17 mouse cellular contexts compared by ENCODE assay signal in the genomic region with DNA sequence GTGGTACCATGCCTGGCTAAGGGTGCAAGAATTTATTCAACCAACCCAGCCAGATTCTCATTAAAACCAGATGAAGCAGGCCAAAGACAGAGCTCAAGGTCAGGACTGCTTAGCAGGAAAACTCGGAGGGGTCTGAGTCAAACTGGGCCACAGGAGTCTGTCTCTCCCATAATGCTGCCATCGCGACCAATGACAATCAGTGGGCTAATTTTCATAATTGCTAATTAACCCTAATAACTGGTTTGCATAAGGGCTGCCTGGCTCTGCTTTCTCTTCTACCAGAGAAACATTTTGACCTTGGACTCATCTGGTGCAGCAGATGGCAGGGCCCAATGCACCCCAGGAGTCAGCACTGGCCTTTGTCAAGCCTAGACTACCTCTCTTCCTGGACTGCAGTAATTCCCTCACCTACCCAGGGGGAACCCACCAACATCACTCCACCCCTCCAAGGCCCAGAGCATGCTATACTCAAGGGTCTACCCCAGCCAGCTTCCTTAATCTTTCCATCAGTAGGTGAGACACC.
A peak's percentile ranks its signal among the peaks of the same experiment; 100 is the strongest.
DNase-seq lines count a peak whose midpoint lies in the region; ATAC-seq lines count a peak whose summit lies in the region.
"Had no signal": no experiment of that assay in that cellular context is flagged by ENCODE, and none has a peak within 500 bp of the region (broad histone marks: within the 10 kb centered on the region; RNA-seq: fewer than 3 reads in every experiment).

No protein-coding gene starts in this region.

- H3K4me3 ChIP-seq in hindbrain, embryonic 12.5 days: no peak overlapping the region
- no peak overlapping the region for H3K4me3 ChIP-seq in hindbrain, embryonic 10.5 days
- no peak overlapping the region for H3K4me3 ChIP-seq in midbrain, embryonic 13.5 days (replicated peaks)
- no peak overlapping the region for H3K4me3 ChIP-seq in midbrain, embryonic 15.5 days
- H3K4me3 ChIP-seq: gastrocnemius, adult 2 months; heart, adult 2 months; limb, embryonic 15.5 days had no signal

- H3K27ac ChIP-seq in hindbrain, embryonic 12.5 days: no peak overlapping the region
- H3K27ac ChIP-seq in hindbrain, embryonic 10.5 days: no peak overlapping the region
- peak overlapping the region; percentile 61; the same call in 1 of the 2 replicates for H3K27ac ChIP-seq in midbrain, embryonic 13.5 days
- H3K27ac ChIP-seq in midbrain, embryonic 15.5 days: no peak overlapping the region
- H3K27ac ChIP-seq: gastrocnemius, adult 2 months; heart, adult 2 months; limb, embryonic 15.5 days; stomach, postnatal 0 days had no signal

- no peak overlapping the region for H3K4me2 ChIP-seq in hindbrain, embryonic 12.5 days (replicated peaks)
- H3K4me2 ChIP-seq in midbrain, embryonic 13.5 days (replicated peaks): no peak overlapping the region
- H3K4me2 ChIP-seq in midbrain, embryonic 15.5 days: no peak overlapping the region
- H3K4me2 ChIP-seq: limb, embryonic 15.5 days had no signal

- no peak overlapping the region for H3K9ac ChIP-seq in hindbrain, embryonic 12.5 days
- H3K9ac ChIP-seq in midbrain, embryonic 13.5 days (replicated peaks): no peak overlapping the region
- H3K9ac ChIP-seq in midbrain, embryonic 15.5 days: no peak overlapping the region
- H3K9ac ChIP-seq: limb, embryonic 15.5 days; liver, postnatal 0 days had no signal

- ATAC-seq in hindbrain, embryonic 12.5 days (ENCODE audit: low FRiP score): 0 out of 2 replicates have a peak, but pooled peaks have one; percentile 35
- ATAC-seq in midbrain, embryonic 13.5 days: no peak
- no peak for ATAC-seq in midbrain, embryonic 15.5 days (replicated peaks)
- no peak for ATAC-seq in activated CD4-positive, CD25-positive, alpha-beta regulatory T cell, adult 4 months
- ATAC-seq: forebrain, embryonic 16.5 days; liver, postnatal 0 days had no signal

- peaks cover 16% of the 10 kb centered on the region for H3K4me1 ChIP-seq in hindbrain, embryonic 12.5 days
- peaks cover 43% of the 10 kb centered on the region for H3K4me1 ChIP-seq in hindbrain, embryonic 10.5 days (replicated peaks)
- H3K4me1 ChIP-seq in midbrain, embryonic 13.5 days (replicated peaks): peaks cover 35% of the 10 kb centered on the region
- H3K4me1 ChIP-seq in midbrain, embryonic 15.5 days: peaks cover 3% of the 10 kb centered on the region; the same call in 1 of the 2 replicates
- H3K4me1 ChIP-seq: limb, embryonic 15.5 days had no signal

- no peaks in the 10 kb centered on the region for H3K9me3 ChIP-seq in hindbrain, embryonic 12.5 days (replicated peaks)
- no peaks in the 10 kb centered on the region for H3K9me3 ChIP-seq in hindbrain, embryonic 10.5 days
- no peaks in the 10 kb centered on the region for H3K9me3 ChIP-seq in midbrain, embryonic 13.5 days
- H3K9me3 ChIP-seq in midbrain, embryonic 15.5 days: no peaks in the 10 kb centered on the region
- H3K9me3 ChIP-seq: limb, embryonic 15.5 days had no signal

- H3K36me3 ChIP-seq in hindbrain, embryonic 12.5 days: no peaks in the 10 kb centered on the region
- H3K36me3 ChIP-seq in hindbrain, embryonic 10.5 days: no peaks in the 10 kb centered on the region
- H3K36me3 ChIP-seq in midbrain, embryonic 13.5 days: no peaks in the 10 kb centered on the region
- no peaks in the 10 kb centered on the region for H3K36me3 ChIP-seq in midbrain, embryonic 15.5 days (replicated peaks)
- H3K36me3 ChIP-seq: limb, embryonic 15.5 days had no signal

- 55% methylated on average over 3 of the region's 3 CpGs for WGBS in hindbrain, embryonic 12.5 days
- WGBS in hindbrain, embryonic 10.5 days: 69% methylated on average over 3 of the region's 3 CpGs
- WGBS in midbrain, embryonic 13.5 days: 63% methylated on average over 3 of the region's 3 CpGs
- WGBS in midbrain, embryonic 15.5 days: 58% methylated on average over 3 of the region's 3 CpGs

- H3K27me3 ChIP-seq in hindbrain, embryonic 12.5 days: no peaks in the 10 kb centered on the region
- H3K27me3 ChIP-seq in hindbrain, embryonic 10.5 days (ENCODE audit: insufficient read depth, poor library complexity, severe bottlenecking): no peaks in the 10 kb centered on the region
- H3K27me3 ChIP-seq in midbrain, embryonic 13.5 days: 0 out of 2 replicates have a peak, but pooled peaks cover 1% of the 10 kb centered on the region
- H3K27me3 ChIP-seq in midbrain, embryonic 15.5 days (replicated peaks): no peaks in the 10 kb centered on the region

- no peak for DNase-seq in hindbrain, embryonic 10.5 days (ENCODE audit: low spot score)
- peak; percentile 20 to 23 for DNase-seq in cerebellum, postnatal 36 days
- DNase-seq in thymus, postnatal 4 days: no peak
- DNase-seq: adrenal gland, postnatal 14 days; gastrocnemius, adult 2 months; heart, adult 2 months; heart, postnatal 10 days; liver, postnatal 0 days; right cerebral cortex, postnatal 14 days; thymus, postnatal 36 days had no signal

Comparison
In these comparisons a context has a peak if more than half of its experiments do, and no peak if none do; other contexts are left out.
1. DNase-seq: peak in cerebellum, postnatal 36 days (2 of 2); none in hindbrain, embryonic 10.5 days (single experiment) and thymus, postnatal 4 days (single experiment).